Mouse (Mus musculus) ES-Bruce4 (cell line): ENCODE results near the gene Prr23a1.

Source experiments
- CTCF ChIP-seq: IDR thresholded peaks from one replicate; pipeline ENCODE4 v1.8.1; 2011; ENCODE audit warnings: low read depth, low read length
- POLR2A ChIP-seq: IDR thresholded peaks from one replicate; pipeline ENCODE4 v1.8.1; 2011; ENCODE audit warnings: low read length; ENCODE audit not compliant: insufficient read depth

DNA sequence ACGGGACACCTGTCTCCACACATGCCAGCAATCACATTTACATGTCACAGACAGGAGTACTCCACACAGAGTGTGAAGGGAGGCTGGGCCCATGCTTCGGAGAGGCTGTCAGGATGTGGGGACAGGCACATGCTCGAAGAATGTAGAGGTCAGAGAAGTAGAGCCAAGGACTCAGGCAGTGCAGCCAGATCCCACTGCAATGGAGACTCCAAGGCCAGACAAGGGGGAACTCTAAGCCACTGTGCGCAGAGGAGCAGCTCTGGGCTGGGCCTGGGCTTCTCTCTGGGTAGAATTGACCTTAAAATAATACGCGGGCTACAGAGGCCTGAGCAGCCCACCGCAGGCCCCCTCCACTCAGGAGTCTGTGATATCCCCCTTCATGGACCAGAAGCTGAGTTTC, 24.7 kb upstream of the Prr23a1 start:
- no peak for TF ChIP-seq CTCF
- TF ChIP-seq POLR2A = no peak
